Mouse (Mus musculus) liver, postnatal 0 days (tissue): ENCODE measurements at regions not wholly inside any gene's neighbourhood (a gene's known extent, or its start where the extent isn't known, plus 50 kb on each side); places are given as distances from the start of the nearest gene placed in this dataset.

ENCODE experiments used
- CTCF ChIP-seq: sonication (generic); IDR thresholded peaks from 2 replicates; pipeline ENCODE4 v1.5.1; 2016; ENCODE audit warnings: antibody characterized with exemption, low read depth
- EP300 ChIP-seq: IDR thresholded peaks from 2 replicates; pipeline ENCODE4 v1.6.1; 2016; ENCODE audit warnings: antibody characterized with exemption, low read depth, mild to moderate bottlenecking

DNA sequence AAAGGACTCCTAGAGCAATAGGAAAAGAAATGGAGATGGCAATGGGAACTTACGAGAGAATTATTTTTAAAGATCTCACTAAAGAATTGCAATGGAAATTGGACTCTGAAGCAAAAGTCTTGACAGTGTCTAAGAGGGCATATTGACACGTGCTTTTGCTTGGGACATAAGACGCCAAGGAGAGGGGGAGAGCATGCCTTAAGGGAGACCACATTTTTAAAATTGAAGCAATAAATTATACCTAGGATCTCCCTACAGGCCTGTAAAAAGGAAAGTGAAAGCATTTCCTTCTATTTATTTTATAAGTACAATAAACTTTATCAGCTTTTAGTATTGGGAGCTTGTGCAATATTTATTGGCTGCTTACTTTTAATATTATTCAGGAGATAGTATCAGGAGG lies 175.5 kb upstream of the Gap43 start:
- TF ChIP-seq CTCF: no peak
- TF ChIP-seq EP300: no peak
